Mouse (Mus musculus): ENCODE data around the gene Wrap73.

- TF ChIP-seq POLR2A (IDR thresholded peaks at IDR 0.05; ENCODE audit: extremely low read depth, insufficient read depth, low read length): no peak
- no peak for TF ChIP-seq CTCF (IDR thresholded peaks at IDR 0.05; ENCODE audit: low read depth, low read length)
These were observed 35.6 kb upstream of the Wrap73 start for GRCm38 (mm10) chr4:154106497-154107061.
